Mouse (Mus musculus) myocyte (in vitro differentiated cells): ENCODE data around the gene Tcf7. TPM values are rescaled to one million over a fixed set of nuclear protein-coding genes. Genes with fewer than 3 reads are reported as not detected.

Source experiments
- H3K27me3 ChIP-seq: one replicate; pipeline ENCODE4 v1.6.1; 2011; ENCODE audit not compliant: control insufficient read depth, insufficient read depth, insufficient read length
- H3K36me3 ChIP-seq: one replicate; pipeline ENCODE4 v1.6.1; 2011; ENCODE audit not compliant: control insufficient read depth, insufficient read depth
- H3K4me2 ChIP-seq: one replicate; pipeline ENCODE4 v1.6.1; 2011; ENCODE audit warnings: low read depth, control low read depth
- H3K4me3 ChIP-seq: one replicate; pipeline ENCODE4 v1.5.1; 2011; ENCODE audit warnings: mild to moderate bottlenecking, control low read depth, moderate library complexity
- H3K79me2 ChIP-seq: one replicate; pipeline ENCODE4 v1.6.1; 2011; ENCODE audit not compliant: control insufficient read depth, insufficient read depth
- H3ac ChIP-seq: one replicate; pipeline ENCODE4 v1.6.1; 2011; ENCODE audit not compliant: control insufficient read depth, insufficient read length
- CEBPB ChIP-seq: IDR thresholded peaks from 2 replicates; pipeline ENCODE4 v1.6.1; 2011; ENCODE audit warnings: mild to moderate bottlenecking, moderate library complexity; ENCODE audit not compliant: poor library complexity, insufficient read depth, severe bottlenecking
- E2F4 ChIP-seq: IDR thresholded peaks from one replicate; pipeline ENCODE4 v1.6.1; 2011; ENCODE audit warnings: mild to moderate bottlenecking, control low read depth, moderate library complexity; ENCODE audit not compliant: insufficient read depth
- MAX ChIP-seq: IDR thresholded peaks from one replicate; pipeline ENCODE4 v1.6.1; 2011; ENCODE audit warnings: low read depth, mild to moderate bottlenecking, control low read depth
- MYOD1 ChIP-seq, 3 experiments: IDR thresholded peaks; one replicate each; pipeline ENCODE4 v1.6.1; 2011; ENCODE audit warnings: control low read depth in 2 of 3, low read depth in 2 of 3, mild to moderate bottlenecking in 2 of 3, moderate library complexity in 1 of 3; ENCODE audit not compliant: insufficient read length in 2 of 3, control insufficient read depth in 1 of 3
- MYOG ChIP-seq, 3 experiments: IDR thresholded peaks; one replicate each; pipeline ENCODE4 v1.6.1; 2011; ENCODE audit warnings: control low read depth in 2 of 3, low read depth in 2 of 3, mild to moderate bottlenecking in 2 of 3; ENCODE audit not compliant: insufficient read length in 2 of 3, control insufficient read depth in 1 of 3, insufficient read depth in 1 of 3
- POLR2A ChIP-seq: IDR thresholded peaks from one replicate; pipeline ENCODE4 v1.6.1; 2011; ENCODE audit warnings: low read depth, mild to moderate bottlenecking, control low read depth, moderate library complexity; ENCODE audit not compliant: insufficient read length
- POLR2AphosphoS2 ChIP-seq: IDR thresholded peaks from one replicate; pipeline ENCODE4 v1.6.1; 2011; ENCODE audit warnings: low read depth, control low read depth; ENCODE audit not compliant: insufficient read length
- REST ChIP-seq: IDR thresholded peaks from one replicate; pipeline ENCODE4 v1.6.1; 2011; ENCODE audit warnings: mild to moderate bottlenecking, control low read depth, moderate library complexity; ENCODE audit not compliant: insufficient read depth, insufficient read length
- SRF ChIP-seq: IDR thresholded peaks from one replicate; pipeline ENCODE4 v1.6.1; 2011; ENCODE audit warnings: low read depth; ENCODE audit not compliant: control insufficient read depth, insufficient read length
- TCF12 ChIP-seq: IDR thresholded peaks from one replicate; pipeline ENCODE4 v1.6.1; 2011; ENCODE audit warnings: mild to moderate bottlenecking, control low read depth; ENCODE audit not compliant: poor library complexity, insufficient read depth, severe bottlenecking
- TCF3 ChIP-seq: IDR thresholded peaks from one replicate; pipeline ENCODE4 v1.6.1; 2011; ENCODE audit warnings: low read depth, control low read depth; ENCODE audit not compliant: insufficient read length
- USF1 ChIP-seq: IDR thresholded peaks from one replicate; pipeline ENCODE4 v1.6.1; 2011; ENCODE audit warnings: low read depth, mild to moderate bottlenecking, control low read depth, moderate library complexity
- polyA plus RNA-seq: library from polyadenylated mRNA; unstranded; fragments of >200 nt; fragmentation: generic; extraction: Trizol; gene quantifications from one replicate; pipeline ENCODE4 v1.2.1, GENCODE M21; 2012; ENCODE audit warnings: missing spikeins

The Tcf7 gene
- polyA plus RNA-seq, 1 experiment: 17.3 TPM

DNA sequence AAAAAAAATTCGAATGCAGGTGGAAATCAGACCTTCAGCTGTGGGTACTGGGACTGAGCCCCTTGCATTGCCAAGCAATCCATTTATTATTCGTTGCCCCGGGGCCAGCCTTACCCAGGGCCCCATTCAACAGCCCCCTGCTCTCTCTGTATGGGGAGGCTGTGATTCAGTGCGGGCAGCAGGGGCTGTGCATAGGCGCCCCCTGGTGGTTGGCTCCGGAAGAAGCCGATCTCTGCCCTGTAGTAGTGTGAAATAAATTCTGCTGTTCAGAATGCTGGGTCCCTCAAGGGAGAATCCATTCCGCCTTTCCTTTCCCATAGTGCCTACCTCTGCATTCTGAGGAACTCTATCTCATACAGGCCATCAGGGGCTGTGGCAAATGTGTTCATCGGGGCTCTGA, 14.5 kb upstream of the Tcf7 start:
- Histone ChIP-seq H3K4me3 (no peak overlapping the region), H3K4me2 (no peak overlapping the region)
- no peak for TF ChIP-seq TCF12
- TF ChIP-seq E2F4: no peak
- no peak for TF ChIP-seq MAX
- no peak for TF ChIP-seq MYOD1 (IDR thresholded peaks at IDR 0.05; ENCODE audit: control insufficient read depth in 1 of 3, insufficient read length in 2 of 3, low read depth in 2 of 3)
- no peak for TF ChIP-seq TCF3
- no peak for TF ChIP-seq POLR2AphosphoS2
- no peak for TF ChIP-seq SRF
- TF ChIP-seq REST: no peak
- TF ChIP-seq POLR2A: no peak
- no peak for TF ChIP-seq USF1
- no peak for TF ChIP-seq CEBPB
- TF ChIP-seq MYOG (IDR thresholded peaks at IDR 0.05; ENCODE audit: control insufficient read depth in 1 of 3, insufficient read depth in 1 of 3, insufficient read length in 2 of 3, low read depth in 2 of 3): no peak

DNA sequence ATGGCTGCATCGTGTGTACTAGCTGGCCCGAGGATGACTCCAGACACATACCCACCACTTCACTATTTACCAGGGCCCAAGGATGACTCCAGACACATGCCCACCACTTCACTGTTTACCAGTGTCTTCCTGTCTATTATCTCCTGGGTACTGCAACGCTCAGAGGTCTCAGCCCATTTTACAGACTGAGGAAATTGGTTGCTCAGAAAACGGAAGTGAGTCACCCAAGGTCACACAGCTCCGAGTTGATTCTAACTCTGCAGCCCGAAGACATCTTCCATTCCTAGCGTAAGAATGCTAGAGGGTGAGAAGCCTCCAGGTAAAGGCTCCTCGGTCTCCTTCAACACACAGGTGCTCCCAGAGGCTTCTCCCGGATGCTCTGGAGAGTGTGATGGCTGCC, 11.3 kb upstream of the Tcf7 start:
- no peaks in the 10 kb centered on the region for H3K27me3 ChIP-seq
- TF ChIP-seq E2F4: no peak
- TF ChIP-seq MAX: no peak
- TF ChIP-seq REST: no peak
- no peak for TF ChIP-seq TCF12
- TF ChIP-seq POLR2A: no peak
- no peak for TF ChIP-seq USF1
- no peak for TF ChIP-seq POLR2AphosphoS2
- no peak for TF ChIP-seq SRF
- TF ChIP-seq TCF3: no peak
- TF ChIP-seq MYOD1 (IDR thresholded peaks at IDR 0.05; ENCODE audit: control insufficient read depth in 1 of 3, insufficient read length in 2 of 3, low read depth in 2 of 3): no peak
- no peak for TF ChIP-seq MYOG (IDR thresholded peaks at IDR 0.05; ENCODE audit: control insufficient read depth in 1 of 3, insufficient read depth in 1 of 3, insufficient read length in 2 of 3, low read depth in 2 of 3)
- TF ChIP-seq CEBPB: no peak

More for the DNA sequence above, 14.5 kb upstream of the Tcf7 start:
- H3ac ChIP-seq: no peak overlapping the region
- no peaks in the 10 kb centered on the region for H3K36me3 ChIP-seq
- no peaks in the 10 kb centered on the region for H3K79me2 ChIP-seq
- no peaks in the 10 kb centered on the region for H3K27me3 ChIP-seq

DNA sequence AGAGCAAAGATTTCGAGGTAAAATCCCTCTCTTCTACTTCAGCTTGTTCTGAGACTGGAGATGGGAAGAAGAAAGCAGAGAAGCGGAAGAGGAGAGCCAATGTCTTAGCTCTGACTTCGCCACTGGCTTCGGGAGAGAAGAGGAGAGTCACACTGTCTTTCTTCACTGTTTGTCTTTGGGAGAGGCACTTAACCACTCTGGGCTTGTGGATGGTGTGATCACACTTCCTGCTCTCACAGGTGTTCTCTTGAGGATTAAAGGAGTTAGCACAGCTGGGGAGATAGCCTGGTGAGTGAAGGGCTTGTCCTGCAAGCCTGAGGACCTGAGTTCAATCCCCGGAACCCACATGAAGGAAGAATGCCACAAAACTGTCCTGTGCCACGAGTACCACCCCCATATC, 10.1 kb upstream of the Tcf7 start:
- no peaks in the 10 kb centered on the region for H3K36me3 ChIP-seq
- H3K27me3 ChIP-seq: no peaks in the 10 kb centered on the region
- no peak overlapping the region for H3ac ChIP-seq
- H3K4me2 ChIP-seq: no peak overlapping the region
- no peak overlapping the region for H3K4me3 ChIP-seq
- TF ChIP-seq USF1: no peak
- TF ChIP-seq POLR2A: no peak
- no peak for TF ChIP-seq TCF3
- no peak for TF ChIP-seq E2F4
- no peak for TF ChIP-seq MAX
- no peak for TF ChIP-seq MYOG (IDR thresholded peaks at IDR 0.05; ENCODE audit: control insufficient read depth in 1 of 3, insufficient read depth in 1 of 3, insufficient read length in 2 of 3, low read depth in 2 of 3)
- no peak for TF ChIP-seq MYOD1 (IDR thresholded peaks at IDR 0.05; ENCODE audit: control insufficient read depth in 1 of 3, insufficient read length in 2 of 3, low read depth in 2 of 3)
- no peak for TF ChIP-seq POLR2AphosphoS2
- no peak for TF ChIP-seq TCF12
- no peak for TF ChIP-seq SRF
- TF ChIP-seq REST: no peak
- no peak for TF ChIP-seq CEBPB
- no peaks in the 10 kb centered on the region for H3K79me2 ChIP-seq

More for the DNA sequence above, 11.3 kb upstream of the Tcf7 start:
- Histone ChIP-seq H3K79me2 (no peaks in the 10 kb centered on the region), H3K4me2 (no peak overlapping the region), H3ac (no peak overlapping the region), H3K4me3 (no peak overlapping the region), H3K36me3 (no peaks in the 10 kb centered on the region)

DNA sequence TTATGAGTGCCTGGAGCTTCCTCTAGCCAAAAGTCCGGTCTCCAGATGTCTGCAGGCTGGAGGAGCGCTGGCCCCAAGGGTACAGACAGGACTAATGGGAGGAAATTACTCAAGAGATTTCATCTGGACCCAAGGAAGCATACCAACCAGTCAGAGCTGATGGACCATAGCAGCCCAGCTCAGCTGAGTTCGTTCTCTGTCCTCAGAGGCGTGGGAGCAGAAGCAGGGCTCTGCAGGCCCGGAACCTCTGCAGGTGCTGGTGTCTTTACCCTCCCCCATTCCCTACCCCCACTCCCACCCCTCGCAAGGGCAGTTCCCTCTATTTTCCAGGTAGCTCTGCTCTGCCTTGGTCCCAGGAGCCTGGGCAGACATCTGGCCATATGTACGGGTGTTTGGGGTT, 9.5 kb upstream of the Tcf7 start:
- Histone ChIP-seq H3K27me3 (no peaks in the 10 kb centered on the region), H3K36me3 (no peaks in the 10 kb centered on the region), H3K4me2 (no peak overlapping the region), H3K79me2 (no peaks in the 10 kb centered on the region), H3K4me3 (no peak overlapping the region), H3ac (no peak overlapping the region)
- TF ChIP-seq MYOD1 (IDR thresholded peaks at IDR 0.05; ENCODE audit: control insufficient read depth in 1 of 3, insufficient read length in 2 of 3, low read depth in 2 of 3) (no peak), USF1 (no peak), MYOG (IDR thresholded peaks at IDR 0.05; ENCODE audit: control insufficient read depth in 1 of 3, insufficient read depth in 1 of 3, insufficient read length in 2 of 3, low read depth in 2 of 3) (no peak), TCF3 (no peak), REST (no peak), SRF (no peak), CEBPB (no peak), TCF12 (no peak), POLR2A (no peak), MAX (no peak)

DNA sequence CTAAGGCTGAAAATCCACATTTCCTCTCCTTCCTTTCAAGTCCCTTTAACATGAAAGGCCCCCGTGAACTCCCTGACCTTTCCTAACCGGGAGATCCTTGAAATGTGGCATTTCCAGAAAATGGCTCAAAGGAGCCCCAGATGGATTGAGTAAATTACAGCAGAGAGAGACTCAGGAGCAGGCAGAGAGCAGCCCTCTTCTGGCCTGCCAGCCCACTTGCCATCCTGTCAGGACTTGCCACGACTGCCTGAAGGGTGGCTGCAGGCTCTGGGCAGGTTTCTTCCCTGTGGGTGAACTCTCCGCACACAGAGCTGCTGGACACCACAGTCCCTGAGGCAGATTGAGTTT, 4.1 kb upstream of the Tcf7 start:
- Histone ChIP-seq H3K4me3 (no peak overlapping the region), H3K27me3 (no peaks in the 10 kb centered on the region), H3K79me2 (no peaks in the 10 kb centered on the region), H3K36me3 (no peaks in the 10 kb centered on the region), H3K4me2 (peak overlapping the region; percentile 13), H3ac (no peak overlapping the region)
- TF ChIP-seq SRF: no peak
- TF ChIP-seq USF1: no peak
- TF ChIP-seq TCF12: no peak
- no peak for TF ChIP-seq MYOG (IDR thresholded peaks at IDR 0.05; ENCODE audit: control insufficient read depth in 1 of 3, insufficient read depth in 1 of 3, insufficient read length in 2 of 3, low read depth in 2 of 3)
